Mouse (Mus musculus): ENCODE measurements around the gene Flywch1. TPM values are rescaled to one million over a fixed set of nuclear protein-coding genes. Genes with fewer than 3 reads are reported as not detected.
"Not testable (repeated sequence)": the region's sequence is repeated elsewhere in the genome, so short reads cannot be mapped to it uniquely, and the experiment has no call there.

Flywch1 gene
- polyA plus RNA-seq, 1 experiment from 2014 or later, result 54.3 TPM

GRCm38 (mm10) chr17:23773676-23774075 lies 2.3 kb upstream of the Flywch1 start:
- no peak for ATAC-seq (ENCODE audit: insufficient number of reproducible peaks, insufficient read depth, low FRiP score, low read depth)
- Histone ChIP-seq H3K9me3 (ENCODE audit: control insufficient read depth, low read depth, low read length) (no peaks in the 10 kb centered on the region), H3K4me1 (ENCODE audit: control insufficient read depth, insufficient read depth, low read length) (peaks cover 5% of the 10 kb centered on the region; the same call in 1 of the 2 replicates), H3K27ac (ENCODE audit: low read length) (no peak overlapping the region), H3K36me3 (ENCODE audit: control insufficient read depth, insufficient read depth, low read length) (no peaks in the 10 kb centered on the region), H3K4me2 (replicated peaks; ENCODE audit: low read depth, low read length) (no peak overlapping the region), H3K9ac (replicated peaks; ENCODE audit: low read depth, low read length) (no peak overlapping the region), H3K27me3 (ENCODE audit: control insufficient read depth, insufficient read depth, low read length) (no peaks in the 10 kb centered on the region), H3K4me3 (ENCODE audit: low read depth, low read length) (no peak overlapping the region)
- 70% methylated on average over 6 of the region's 6 CpGs for WGBS

- H3K36me3 ChIP-seq (ENCODE audit: control insufficient read depth, insufficient read depth, low read length); ATAC-seq (ENCODE audit: insufficient number of reproducible peaks, insufficient read depth, low FRiP score, low read depth); H3K27me3 ChIP-seq (ENCODE audit: control insufficient read depth, insufficient read depth, low read length); H3K4me3 ChIP-seq (ENCODE audit: low read depth, low read length); H3K9ac ChIP-seq (replicated peaks; ENCODE audit: low read depth, low read length); H3K27ac ChIP-seq (ENCODE audit: low read length); H3K9me3 ChIP-seq (ENCODE audit: control insufficient read depth, low read depth, low read length); H3K4me1 ChIP-seq (ENCODE audit: control insufficient read depth, insufficient read depth, low read length): not testable (repeated sequence)
- 65% methylated on average over 2 of the region's 2 CpGs for WGBS
- 0 out of 2 replicates have a peak overlapping the region, but pooled peaks have one; percentile 78 for H3K4me2 ChIP-seq (replicated peaks; ENCODE audit: low read depth, low read length)
Measured at GRCm38 (mm10) chr17:23772219-23772556, 786 bp upstream of the Flywch1 start.

GRCm38 (mm10) chr17:23770896-23771283 lies 512 bp downstream of the Flywch1 start:
- peaks cover 5% of the 10 kb centered on the region; the same call in 1 of the 2 replicates for H3K4me1 ChIP-seq (ENCODE audit: control insufficient read depth, insufficient read depth, low read length)
- WGBS, result under 1% methylated on average over 18 of the region's 19 CpGs
- no peaks in the 10 kb centered on the region for H3K9me3 ChIP-seq (ENCODE audit: control insufficient read depth, low read depth, low read length)
- peak overlapping the region; percentile 90 for H3K9ac ChIP-seq (replicated peaks; ENCODE audit: low read depth, low read length)
- H3K27me3 ChIP-seq (ENCODE audit: control insufficient read depth, insufficient read depth, low read length), result no peaks in the 10 kb centered on the region
- H3K4me3 ChIP-seq (ENCODE audit: low read depth, low read length), result peak overlapping the region; percentile 85
- no peaks in the 10 kb centered on the region; the same call in none of the 2 replicates for H3K36me3 ChIP-seq (ENCODE audit: control insufficient read depth, insufficient read depth, low read length)
- peak overlapping the region; percentile 67; the same call in 1 of the 2 replicates for H3K27ac ChIP-seq (ENCODE audit: low read length)
- ATAC-seq (ENCODE audit: insufficient number of reproducible peaks, insufficient read depth, low FRiP score, low read depth), result no peak
- peak overlapping the region; percentile 78 for H3K4me2 ChIP-seq (replicated peaks; ENCODE audit: low read depth, low read length)

- Histone ChIP-seq H3K27me3 (ENCODE audit: control insufficient read depth, insufficient read depth, low read length) (no peaks in the 10 kb centered on the region), H3K4me3 (ENCODE audit: low read depth, low read length) (peak overlapping the region; percentile 85), H3K27ac (ENCODE audit: low read length) (no peak overlapping the region), H3K4me2 (replicated peaks; ENCODE audit: low read depth, low read length) (peak overlapping the region; percentile 78), H3K36me3 (ENCODE audit: control insufficient read depth, insufficient read depth, low read length) (no peaks in the 10 kb centered on the region; the same call in none of the 2 replicates), H3K9ac (replicated peaks; ENCODE audit: low read depth, low read length) (peak overlapping the region; percentile 90), H3K9me3 (ENCODE audit: control insufficient read depth, low read depth, low read length) (no peaks in the 10 kb centered on the region), H3K4me1 (ENCODE audit: control insufficient read depth, insufficient read depth, low read length) (peaks cover 5% of the 10 kb centered on the region; the same call in 1 of the 2 replicates)
- 26% methylated on average over 2 of the region's 2 CpGs for WGBS
- ATAC-seq (ENCODE audit: insufficient number of reproducible peaks, insufficient read depth, low FRiP score, low read depth), result no peak
Measured at GRCm38 (mm10) chr17:23770493-23770892, 909 bp downstream of the Flywch1 start.

GRCm38 (mm10) chr17:23762976-23763375 lies 8.4 kb downstream of the Flywch1 start:
- H3K4me2 ChIP-seq (replicated peaks; ENCODE audit: low read depth, low read length), result no peak overlapping the region
- H3K9me3 ChIP-seq (ENCODE audit: control insufficient read depth, low read depth, low read length), result no peaks in the 10 kb centered on the region
- H3K9ac ChIP-seq (replicated peaks; ENCODE audit: low read depth, low read length), result no peak overlapping the region
- no peak overlapping the region for H3K27ac ChIP-seq (ENCODE audit: low read length)
- no peaks in the 10 kb centered on the region for H3K4me1 ChIP-seq (ENCODE audit: control insufficient read depth, insufficient read depth, low read length)
- H3K4me3 ChIP-seq (ENCODE audit: low read depth, low read length), result no peak overlapping the region
- peaks cover 27% of the 10 kb centered on the region for H3K36me3 ChIP-seq (ENCODE audit: control insufficient read depth, insufficient read depth, low read length)
- 90% methylated on average over 11 of the region's 11 CpGs for WGBS
- no peak for ATAC-seq (ENCODE audit: insufficient number of reproducible peaks, insufficient read depth, low FRiP score, low read depth)
- H3K27me3 ChIP-seq (ENCODE audit: control insufficient read depth, insufficient read depth, low read length), result no peaks in the 10 kb centered on the region

- Histone ChIP-seq H3K4me3 (ENCODE audit: low read depth, low read length) (no peak overlapping the region), H3K4me1 (ENCODE audit: control insufficient read depth, insufficient read depth, low read length) (no peaks in the 10 kb centered on the region), H3K9ac (replicated peaks; ENCODE audit: low read depth, low read length) (no peak overlapping the region), H3K4me2 (replicated peaks; ENCODE audit: low read depth, low read length) (no peak overlapping the region), H3K9me3 (ENCODE audit: control insufficient read depth, low read depth, low read length) (no peaks in the 10 kb centered on the region), H3K27me3 (ENCODE audit: control insufficient read depth, insufficient read depth, low read length) (no peaks in the 10 kb centered on the region), H3K36me3 (ENCODE audit: control insufficient read depth, insufficient read depth, low read length) (peaks cover 38% of the 10 kb centered on the region), H3K27ac (ENCODE audit: low read length) (no peak overlapping the region)
- WGBS, result 96% methylated on average over 3 of the region's 3 CpGs
- ATAC-seq (ENCODE audit: insufficient number of reproducible peaks, insufficient read depth, low FRiP score, low read depth), result no peak
Measured at GRCm38 (mm10) chr17:23761155-23761554, 10.2 kb downstream of the Flywch1 start.

GRCm38 (mm10) chr17:23760231-23760630 lies 11.2 kb downstream of the Flywch1 start:
- H3K27ac ChIP-seq (ENCODE audit: low read length), result no peak overlapping the region
- no peak for ATAC-seq (ENCODE audit: insufficient number of reproducible peaks, insufficient read depth, low FRiP score, low read depth)
- no peaks in the 10 kb centered on the region for H3K4me1 ChIP-seq (ENCODE audit: control insufficient read depth, insufficient read depth, low read length)
- H3K27me3 ChIP-seq (ENCODE audit: control insufficient read depth, insufficient read depth, low read length), result no peaks in the 10 kb centered on the region
- WGBS, result 91% methylated on average over 9 of the region's 9 CpGs
- H3K4me2 ChIP-seq (replicated peaks; ENCODE audit: low read depth, low read length), result no peak overlapping the region
- H3K9me3 ChIP-seq (ENCODE audit: control insufficient read depth, low read depth, low read length), result no peaks in the 10 kb centered on the region
- no peak overlapping the region for H3K9ac ChIP-seq (replicated peaks; ENCODE audit: low read depth, low read length)
- peaks cover 45% of the 10 kb centered on the region for H3K36me3 ChIP-seq (ENCODE audit: control insufficient read depth, insufficient read depth, low read length)
- no peak overlapping the region for H3K4me3 ChIP-seq (ENCODE audit: low read depth, low read length)

GRCm38 (mm10) chr17:23758801-23759200 lies 12.6 kb downstream of the Flywch1 start:
- no peak overlapping the region for H3K9ac ChIP-seq (replicated peaks; ENCODE audit: low read depth, low read length)
- H3K9me3 ChIP-seq (ENCODE audit: control insufficient read depth, low read depth, low read length), result no peaks in the 10 kb centered on the region
- no peak overlapping the region for H3K4me2 ChIP-seq (replicated peaks; ENCODE audit: low read depth, low read length)
- ATAC-seq (ENCODE audit: insufficient number of reproducible peaks, insufficient read depth, low FRiP score, low read depth), result no peak
- H3K4me1 ChIP-seq (ENCODE audit: control insufficient read depth, insufficient read depth, low read length), result no peaks in the 10 kb centered on the region
- WGBS, result 88% methylated on average over 8 of the region's 8 CpGs
- no peaks in the 10 kb centered on the region for H3K27me3 ChIP-seq (ENCODE audit: control insufficient read depth, insufficient read depth, low read length)
- H3K36me3 ChIP-seq (ENCODE audit: control insufficient read depth, insufficient read depth, low read length), result peaks cover 45% of the 10 kb centered on the region
- no peak overlapping the region for H3K4me3 ChIP-seq (ENCODE audit: low read depth, low read length)
- no peak overlapping the region for H3K27ac ChIP-seq (ENCODE audit: low read length)

GRCm38 (mm10) chr17:23757581-23757980 lies 13.8 kb downstream of the Flywch1 start:
- ATAC-seq (ENCODE audit: insufficient number of reproducible peaks, insufficient read depth, low FRiP score, low read depth), result no peak
- Histone ChIP-seq H3K4me1 (ENCODE audit: control insufficient read depth, insufficient read depth, low read length) (no peaks in the 10 kb centered on the region), H3K27me3 (ENCODE audit: control insufficient read depth, insufficient read depth, low read length) (no peaks in the 10 kb centered on the region), H3K9me3 (ENCODE audit: control insufficient read depth, low read depth, low read length) (no peaks in the 10 kb centered on the region), H3K4me2 (replicated peaks; ENCODE audit: low read depth, low read length) (no peak overlapping the region), H3K27ac (ENCODE audit: low read length) (no peak overlapping the region), H3K36me3 (ENCODE audit: control insufficient read depth, insufficient read depth, low read length) (peaks cover 55% of the 10 kb centered on the region), H3K9ac (replicated peaks; ENCODE audit: low read depth, low read length) (no peak overlapping the region), H3K4me3 (ENCODE audit: low read depth, low read length) (no peak overlapping the region)
- WGBS, result 91% methylated on average over 9 of the region's 9 CpGs
